Mouse (Mus musculus): Measurements from ENCODE around the gene Ecm1. TPM values are rescaled to one million over a fixed set of nuclear protein-coding genes. Genes with fewer than 3 reads are reported as not detected.

Ecm1 gene
- polyA plus RNA-seq, 1 experiment, result 9.9 TPM

GRCm38 (mm10) chr3:95707497-95707896 is 31.9 kb downstream of the Ecm1 start:
- TF ChIP-seq CTCF (IDR thresholded peaks at IDR 0.05; ENCODE audit: low read depth, low read length) (no peak), EP300 (IDR thresholded peaks at IDR 0.05; ENCODE audit: insufficient read depth, low read depth, low read length) (no peak), POLR2A (IDR thresholded peaks at IDR 0.05; ENCODE audit: insufficient read depth, low read length) (no peak)
- Histone ChIP-seq H3K36me3 (ENCODE audit: control insufficient read depth, insufficient read depth, low read length, poor library complexity, severe bottlenecking) (no peaks in the 10 kb centered on the region), H3K9me3 (replicated peaks; ENCODE audit: control insufficient read depth, insufficient read depth, low read length, poor library complexity, severe bottlenecking) (peaks cover 2% of the 10 kb centered on the region; the same call in 1 of the 2 replicates), H3K27me3 (ENCODE audit: control insufficient read depth, insufficient read depth, low read length, poor library complexity, severe bottlenecking) (no peaks in the 10 kb centered on the region), H3K4me3 (ENCODE audit: low read depth, low read length) (no peak overlapping the region), H3K4me1 (ENCODE audit: control insufficient read depth, insufficient read depth, low read length) (peaks cover 3% of the 10 kb centered on the region), H3K27ac (ENCODE audit: insufficient read depth, low read length) (no peak overlapping the region), H3K9ac (ENCODE audit: low read depth, poor library complexity, severe bottlenecking) (no peak overlapping the region)

GRCm38 (mm10) chr3:95706273-95706672 is 33.1 kb downstream of the Ecm1 start:
- Histone ChIP-seq H3K36me3 (ENCODE audit: control insufficient read depth, insufficient read depth, low read length, poor library complexity, severe bottlenecking) (no peaks in the 10 kb centered on the region), H3K27me3 (ENCODE audit: control insufficient read depth, insufficient read depth, low read length, poor library complexity, severe bottlenecking) (no peaks in the 10 kb centered on the region), H3K9ac (ENCODE audit: low read depth, poor library complexity, severe bottlenecking) (no peak overlapping the region), H3K4me3 (ENCODE audit: low read depth, low read length) (no peak overlapping the region), H3K27ac (ENCODE audit: insufficient read depth, low read length) (no peak overlapping the region), H3K4me1 (ENCODE audit: control insufficient read depth, insufficient read depth, low read length) (peaks cover 3% of the 10 kb centered on the region), H3K9me3 (replicated peaks; ENCODE audit: control insufficient read depth, insufficient read depth, low read length, poor library complexity, severe bottlenecking) (peaks cover 2% of the 10 kb centered on the region; the same call in 1 of the 2 replicates)
- TF ChIP-seq POLR2A (IDR thresholded peaks at IDR 0.05; ENCODE audit: insufficient read depth, low read length), result no peak
- no peak for TF ChIP-seq EP300 (IDR thresholded peaks at IDR 0.05; ENCODE audit: insufficient read depth, low read depth, low read length)
- no peak for TF ChIP-seq CTCF (IDR thresholded peaks at IDR 0.05; ENCODE audit: low read depth, low read length)

GRCm38 (mm10) chr3:95704612-95705011 is 34.8 kb downstream of the Ecm1 start:
- H3K9me3 ChIP-seq (replicated peaks; ENCODE audit: control insufficient read depth, insufficient read depth, low read length, poor library complexity, severe bottlenecking), result peaks cover 2% of the 10 kb centered on the region; the same call in 1 of the 2 replicates
- no peaks in the 10 kb centered on the region for H3K27me3 ChIP-seq (ENCODE audit: control insufficient read depth, insufficient read depth, low read length, poor library complexity, severe bottlenecking)
- H3K4me1 ChIP-seq (ENCODE audit: control insufficient read depth, insufficient read depth, low read length), result peaks cover 12% of the 10 kb centered on the region
- H3K27ac ChIP-seq (ENCODE audit: insufficient read depth, low read length), result no peak overlapping the region
- no peak for TF ChIP-seq CTCF (IDR thresholded peaks at IDR 0.05; ENCODE audit: low read depth, low read length)
- TF ChIP-seq POLR2A (IDR thresholded peaks at IDR 0.05; ENCODE audit: insufficient read depth, low read length), result no peak
- TF ChIP-seq EP300 (IDR thresholded peaks at IDR 0.05; ENCODE audit: insufficient read depth, low read depth, low read length), result no peak
- no peak overlapping the region for H3K4me3 ChIP-seq (ENCODE audit: low read depth, low read length)
- H3K36me3 ChIP-seq (ENCODE audit: control insufficient read depth, insufficient read depth, low read length, poor library complexity, severe bottlenecking), result no peaks in the 10 kb centered on the region
- no peak overlapping the region for H3K9ac ChIP-seq (ENCODE audit: low read depth, poor library complexity, severe bottlenecking)

GRCm38 (mm10) chr3:95703276-95703675 is 36.1 kb downstream of the Ecm1 start:
- Histone ChIP-seq H3K27me3 (ENCODE audit: control insufficient read depth, insufficient read depth, low read length, poor library complexity, severe bottlenecking) (no peaks in the 10 kb centered on the region), H3K36me3 (ENCODE audit: control insufficient read depth, insufficient read depth, low read length, poor library complexity, severe bottlenecking) (no peaks in the 10 kb centered on the region), H3K9ac (ENCODE audit: low read depth, poor library complexity, severe bottlenecking) (no peak overlapping the region), H3K4me1 (ENCODE audit: control insufficient read depth, insufficient read depth, low read length) (peaks cover 14% of the 10 kb centered on the region), H3K4me3 (ENCODE audit: low read depth, low read length) (no peak overlapping the region), H3K9me3 (replicated peaks; ENCODE audit: control insufficient read depth, insufficient read depth, low read length, poor library complexity, severe bottlenecking) (no peaks in the 10 kb centered on the region), H3K27ac (ENCODE audit: insufficient read depth, low read length) (peak overlapping the region; percentile 54; the same call in 1 of the 2 replicates)
- TF ChIP-seq POLR2A (IDR thresholded peaks at IDR 0.05; ENCODE audit: insufficient read depth, low read length) (no peak), CTCF (IDR thresholded peaks at IDR 0.05; ENCODE audit: low read depth, low read length) (no peak), EP300 (IDR thresholded peaks at IDR 0.05; ENCODE audit: insufficient read depth, low read depth, low read length) (no peak)

GRCm38 (mm10) chr3:95701877-95702540 is 37.4 kb downstream of the Ecm1 start:
- H3K4me1 ChIP-seq (ENCODE audit: control insufficient read depth, insufficient read depth, low read length), result peaks cover 14% of the 10 kb centered on the region
- H3K36me3 ChIP-seq (ENCODE audit: control insufficient read depth, insufficient read depth, low read length, poor library complexity, severe bottlenecking), result no peaks in the 10 kb centered on the region
- H3K4me3 ChIP-seq (ENCODE audit: low read depth, low read length), result peak overlapping the region; percentile 46
- H3K9ac ChIP-seq (ENCODE audit: low read depth, poor library complexity, severe bottlenecking), result peak overlapping the region; percentile 59
- H3K27me3 ChIP-seq (ENCODE audit: control insufficient read depth, insufficient read depth, low read length, poor library complexity, severe bottlenecking), result no peaks in the 10 kb centered on the region
- H3K9me3 ChIP-seq (replicated peaks; ENCODE audit: control insufficient read depth, insufficient read depth, low read length, poor library complexity, severe bottlenecking), result no peaks in the 10 kb centered on the region
- TF ChIP-seq EP300 (IDR thresholded peaks at IDR 0.05; ENCODE audit: insufficient read depth, low read depth, low read length) (peak; percentile 89; the same call in 1 of the 2 replicates), CTCF (IDR thresholded peaks at IDR 0.05; ENCODE audit: low read depth, low read length) (peak; percentile 28), POLR2A (IDR thresholded peaks at IDR 0.05; ENCODE audit: insufficient read depth, low read length) (peak; percentile 60)
- H3K27ac ChIP-seq (ENCODE audit: insufficient read depth, low read length), result peak overlapping the region; percentile 98

- Histone ChIP-seq H3K9ac (ENCODE audit: low read depth, poor library complexity, severe bottlenecking) (peak overlapping the region; percentile 59), H3K36me3 (ENCODE audit: control insufficient read depth, insufficient read depth, low read length, poor library complexity, severe bottlenecking) (no peaks in the 10 kb centered on the region), H3K4me3 (ENCODE audit: low read depth, low read length) (no peak overlapping the region), H3K27ac (ENCODE audit: insufficient read depth, low read length) (peak overlapping the region; percentile 97), H3K9me3 (replicated peaks; ENCODE audit: control insufficient read depth, insufficient read depth, low read length, poor library complexity, severe bottlenecking) (no peaks in the 10 kb centered on the region), H3K27me3 (ENCODE audit: control insufficient read depth, insufficient read depth, low read length, poor library complexity, severe bottlenecking) (no peaks in the 10 kb centered on the region), H3K4me1 (ENCODE audit: control insufficient read depth, insufficient read depth, low read length) (peaks cover 14% of the 10 kb centered on the region)
- no peak for TF ChIP-seq POLR2A (IDR thresholded peaks at IDR 0.05; ENCODE audit: insufficient read depth, low read length)
- TF ChIP-seq EP300 (IDR thresholded peaks at IDR 0.05; ENCODE audit: insufficient read depth, low read depth, low read length), result no peak
- TF ChIP-seq CTCF (IDR thresholded peaks at IDR 0.05; ENCODE audit: low read depth, low read length), result no peak
Measured at GRCm38 (mm10) chr3:95701085-95701484, 38.3 kb downstream of the Ecm1 start.

Data from ES-Bruce4 (cell line).